Mouse (Mus musculus): ENCODE results near the gene Lin52. TPM values are rescaled to one million over a fixed set of nuclear protein-coding genes. Genes with fewer than 3 reads are reported as not detected.

Gene Lin52
- polyA plus RNA-seq, 1 experiment = 29.5 TPM

GRCm38 (mm10) chr12:84578440-84578770 lies 127.2 kb downstream of the Lin52 start:
- Histone ChIP-seq H3K4me3 (ENCODE audit: low read depth, low read length) (no peak overlapping the region), H3K27me3 (ENCODE audit: control insufficient read depth, insufficient read depth, low read length, poor library complexity, severe bottlenecking) (no peaks in the 10 kb centered on the region), H3K27ac (ENCODE audit: insufficient read depth, low read length) (no peak overlapping the region), H3K9me3 (replicated peaks; ENCODE audit: control insufficient read depth, insufficient read depth, low read length, poor library complexity, severe bottlenecking) (no peaks in the 10 kb centered on the region), H3K9ac (ENCODE audit: low read depth, poor library complexity, severe bottlenecking) (no peak overlapping the region), H3K4me1 (ENCODE audit: control insufficient read depth, insufficient read depth, low read length) (no peaks in the 10 kb centered on the region), H3K36me3 (ENCODE audit: control insufficient read depth, insufficient read depth, low read length, poor library complexity, severe bottlenecking) (no peaks in the 10 kb centered on the region)
- TF ChIP-seq EP300 (IDR thresholded peaks at IDR 0.05; ENCODE audit: insufficient read depth, low read depth, low read length) (no peak), CTCF (IDR thresholded peaks at IDR 0.05; ENCODE audit: low read depth, low read length) (no peak), POLR2A (IDR thresholded peaks at IDR 0.05; ENCODE audit: insufficient read depth, low read length) (no peak)

- Histone ChIP-seq H3K4me1 (ENCODE audit: control insufficient read depth, insufficient read depth, low read length) (no peaks in the 10 kb centered on the region), H3K4me3 (ENCODE audit: low read depth, low read length) (no peak overlapping the region), H3K36me3 (ENCODE audit: control insufficient read depth, insufficient read depth, low read length, poor library complexity, severe bottlenecking) (no peaks in the 10 kb centered on the region), H3K9ac (ENCODE audit: low read depth, poor library complexity, severe bottlenecking) (no peak overlapping the region), H3K9me3 (replicated peaks; ENCODE audit: control insufficient read depth, insufficient read depth, low read length, poor library complexity, severe bottlenecking) (no peaks in the 10 kb centered on the region), H3K27me3 (ENCODE audit: control insufficient read depth, insufficient read depth, low read length, poor library complexity, severe bottlenecking) (no peaks in the 10 kb centered on the region), H3K27ac (ENCODE audit: insufficient read depth, low read length) (no peak overlapping the region)
- TF ChIP-seq POLR2A (IDR thresholded peaks at IDR 0.05; ENCODE audit: insufficient read depth, low read length) (no peak), CTCF (IDR thresholded peaks at IDR 0.05; ENCODE audit: low read depth, low read length) (no peak)
Measured at GRCm38 (mm10) chr12:84581285-84581684, 130.1 kb downstream of the Lin52 start.

- Histone ChIP-seq H3K9ac (ENCODE audit: low read depth, poor library complexity, severe bottlenecking) (peak overlapping the region; percentile 62), H3K9me3 (replicated peaks; ENCODE audit: control insufficient read depth, insufficient read depth, low read length, poor library complexity, severe bottlenecking) (no peaks in the 10 kb centered on the region), H3K27ac (ENCODE audit: insufficient read depth, low read length) (no peak overlapping the region), H3K4me3 (ENCODE audit: low read depth, low read length) (peak overlapping the region; percentile 19), H3K36me3 (ENCODE audit: control insufficient read depth, insufficient read depth, low read length, poor library complexity, severe bottlenecking) (no peaks in the 10 kb centered on the region), H3K27me3 (ENCODE audit: control insufficient read depth, insufficient read depth, low read length, poor library complexity, severe bottlenecking) (peaks cover 2% of the 10 kb centered on the region; the same call in 1 of the 2 replicates), H3K4me1 (ENCODE audit: control insufficient read depth, insufficient read depth, low read length) (peaks cover 2% of the 10 kb centered on the region)
- TF ChIP-seq POLR2A (IDR thresholded peaks at IDR 0.05; ENCODE audit: insufficient read depth, low read length) = no peak
- peak; percentile 100 for TF ChIP-seq CTCF (IDR thresholded peaks at IDR 0.05; ENCODE audit: low read depth, low read length)
- TF ChIP-seq EP300 (IDR thresholded peaks at IDR 0.05; ENCODE audit: insufficient read depth, low read depth, low read length) = 0 out of 2 replicates have a peak, but pooled peaks have one; percentile 3
Measured at GRCm38 (mm10) chr12:84589825-84590761, 138.9 kb downstream of the Lin52 start.

Other genes with a start within 250 kb of the Lin52 start
- 28.3 and 30.1 TPM in 2 replicates for gene Elmsan1, start 232.5 kb upstream of the Lin52 start, polyA plus RNA-seq (2011; ENCODE audit: insufficient read depth, insufficient read length, low read depth, missing spikeins)
- gene Ptgr2, start 166.2 kb upstream of the Lin52 start, polyA plus RNA-seq (2011; ENCODE audit: insufficient read depth, insufficient read length, low read depth, missing spikeins) = 28.1 and 31.2 TPM in 2 replicates
- 37.3 and 41.7 TPM in 2 replicates for gene Zfp410, start 134.6 kb upstream of the Lin52 start, polyA plus RNA-seq (2011; ENCODE audit: insufficient read depth, insufficient read length, low read depth, missing spikeins)
- gene Coq6, start 89.8 kb upstream of the Lin52 start, polyA plus RNA-seq (2011; ENCODE audit: insufficient read depth, insufficient read length, low read depth, missing spikeins) = 18.4 and 18.7 TPM in 2 replicates
- 1.3 and 1.4 TPM in 2 replicates for gene Fam161b, start 89.6 kb upstream of the Lin52 start, polyA plus RNA-seq (2011; ENCODE audit: insufficient read depth, insufficient read length, low read depth, missing spikeins)
- gene Entpd5, start 42.4 kb upstream of the Lin52 start, polyA plus RNA-seq (2011; ENCODE audit: insufficient read depth, insufficient read length, low read depth, missing spikeins) = 5.3 and 8.0 TPM in 2 replicates
- gene Bbof1, start 42.4 kb upstream of the Lin52 start, polyA plus RNA-seq (2011; ENCODE audit: insufficient read depth, insufficient read length, low read depth, missing spikeins) = 1.1 and 1.8 TPM in 2 replicates
- 19.8 and 20.2 TPM in 2 replicates for gene Rnf113a2, start 34.2 kb upstream of the Lin52 start, polyA plus RNA-seq (2011; ENCODE audit: insufficient read depth, insufficient read length, low read depth, missing spikeins)
- 26.7 and 30.4 TPM in 2 replicates for gene Aldh6a1, start 418 bp upstream of the Lin52 start, polyA plus RNA-seq (2011; ENCODE audit: insufficient read depth, insufficient read length, low read depth, missing spikeins)
- gene Vsx2, start 118.3 kb downstream of the Lin52 start, polyA plus RNA-seq (2011; ENCODE audit: insufficient read depth, insufficient read length, low read depth, missing spikeins) = 0.18 TPM in 1 of 2 replicates, not detected in the other
- gene Abcd4, start 166.0 kb downstream of the Lin52 start, polyA plus RNA-seq (2011; ENCODE audit: insufficient read depth, insufficient read length, low read depth, missing spikeins) = 20.8 and 20.9 TPM in 2 replicates
- gene Vrtn, start 189.6 kb downstream of the Lin52 start, polyA plus RNA-seq (2011; ENCODE audit: insufficient read depth, insufficient read length, low read depth, missing spikeins) = 3.7 and 3.8 TPM in 2 replicates
- 0.67 TPM in 1 of 2 replicates, not detected in the other for gene Syndig1l, start 247.4 kb downstream of the Lin52 start, polyA plus RNA-seq (2011; ENCODE audit: insufficient read depth, insufficient read length, low read depth, missing spikeins)